Mouse (Mus musculus): ENCODE measurements around the gene Idua. TPM values are rescaled to one million over a fixed set of nuclear protein-coding genes. Genes with fewer than 3 reads are reported as not detected.

The Idua gene
- polyA plus RNA-seq, 1 experiment from 2014 or later: 11.8 TPM

DNA sequence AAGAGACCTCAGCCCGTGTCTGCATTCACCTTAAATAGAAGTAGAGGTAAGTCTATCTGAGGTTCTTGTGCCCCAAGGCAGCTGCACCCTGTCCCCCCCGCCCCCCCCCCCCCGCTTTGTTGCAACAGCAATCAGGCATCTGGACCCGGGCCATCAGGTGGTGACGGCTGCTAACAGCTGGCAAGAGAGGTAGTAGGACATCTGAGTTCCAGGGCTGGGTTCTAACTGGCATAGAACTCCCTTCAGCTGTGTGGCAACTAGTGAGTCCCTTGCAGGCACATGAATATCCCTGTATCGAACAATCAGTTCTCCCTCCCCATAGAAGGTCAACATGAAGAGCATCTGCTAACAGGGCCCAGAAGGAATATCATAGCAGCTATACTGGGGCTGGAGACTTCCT lies 51.8 kb downstream of the Idua start:
- Histone ChIP-seq H3K27ac (replicated peaks) (no peak overlapping the region), H3K4me1 (replicated peaks) (no peaks in the 10 kb centered on the region), H3K9ac (no peak overlapping the region), H3K9me3 (no peaks in the 10 kb centered on the region), H3K36me3 (no peaks in the 10 kb centered on the region), H3K27me3 (no peaks in the 10 kb centered on the region), H3K4me3 (no peak overlapping the region), H3K4me2 (no peak overlapping the region)
- ATAC-seq (ENCODE audit: low FRiP score, low read depth): no peak
- WGBS: 87% methylated on average over 6 of the region's 6 CpGs

DNA sequence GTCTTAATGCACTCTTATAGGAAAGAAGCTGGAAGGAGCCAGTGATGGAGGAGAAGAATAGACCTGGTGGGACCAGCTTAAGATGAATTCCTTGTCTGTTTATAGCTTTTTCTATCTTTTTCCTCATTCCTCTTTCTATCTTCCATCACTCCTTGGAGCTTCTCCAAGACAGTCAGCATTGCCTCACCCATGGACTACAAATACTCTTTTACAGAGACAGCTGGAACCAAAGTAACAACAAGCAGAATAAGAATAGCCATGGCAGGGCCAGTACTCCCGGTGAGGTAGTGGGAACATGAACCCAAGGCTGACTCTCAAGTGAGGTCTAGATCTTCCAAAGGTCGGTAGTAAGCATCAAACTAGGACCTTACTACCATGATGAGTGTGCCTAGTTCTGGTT lies 53.0 kb downstream of the Idua start:
- WGBS: 86% methylated on average over 2 of the region's 2 CpGs

DNA sequence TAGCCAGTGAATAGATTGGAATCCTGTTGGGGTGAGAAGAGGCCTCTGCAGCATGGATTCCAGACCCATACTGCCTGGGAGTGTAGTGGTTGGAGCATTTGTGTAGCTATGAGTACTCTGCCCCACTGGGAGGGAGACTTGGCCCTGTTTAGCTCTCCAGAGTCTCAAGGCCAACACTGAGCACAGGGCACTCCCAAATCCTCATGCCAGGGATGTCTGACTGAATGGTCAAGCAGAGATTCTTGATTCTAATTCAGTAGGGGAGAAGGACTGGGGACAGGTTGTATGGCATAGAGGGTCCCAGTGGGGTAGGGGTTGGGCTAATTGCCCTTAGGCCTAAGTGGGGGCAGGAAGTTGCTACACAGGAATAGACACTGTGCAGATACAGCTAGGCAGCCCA lies 53.6 kb downstream of the Idua start:
- Histone ChIP-seq H3K4me2 (no peak overlapping the region), H3K4me3 (no peak overlapping the region), H3K9ac (no peak overlapping the region), H3K27me3 (no peaks in the 10 kb centered on the region), H3K27ac (replicated peaks) (peak overlapping the region; percentile 62; the same call in 1 of the 2 replicates), H3K4me1 (replicated peaks) (peaks cover 9% of the 10 kb centered on the region; the same call in 1 of the 2 replicates), H3K9me3 (no peaks in the 10 kb centered on the region), H3K36me3 (no peaks in the 10 kb centered on the region)
- peak; percentile 4; the same call in 1 of the 2 replicates for ATAC-seq (ENCODE audit: low FRiP score, low read depth)

More for the DNA sequence above, 53.0 kb downstream of the Idua start:
- H3K27ac ChIP-seq (replicated peaks): no peak overlapping the region
- H3K27me3 ChIP-seq: no peaks in the 10 kb centered on the region
- no peak overlapping the region for H3K9ac ChIP-seq
- H3K4me2 ChIP-seq: no peak overlapping the region
- no peaks in the 10 kb centered on the region for H3K36me3 ChIP-seq
- ATAC-seq (ENCODE audit: low FRiP score, low read depth): no peak
- no peaks in the 10 kb centered on the region for H3K9me3 ChIP-seq
- H3K4me3 ChIP-seq: no peak overlapping the region
- H3K4me1 ChIP-seq (replicated peaks): peaks cover 7% of the 10 kb centered on the region; the same call in 1 of the 2 replicates

DNA sequence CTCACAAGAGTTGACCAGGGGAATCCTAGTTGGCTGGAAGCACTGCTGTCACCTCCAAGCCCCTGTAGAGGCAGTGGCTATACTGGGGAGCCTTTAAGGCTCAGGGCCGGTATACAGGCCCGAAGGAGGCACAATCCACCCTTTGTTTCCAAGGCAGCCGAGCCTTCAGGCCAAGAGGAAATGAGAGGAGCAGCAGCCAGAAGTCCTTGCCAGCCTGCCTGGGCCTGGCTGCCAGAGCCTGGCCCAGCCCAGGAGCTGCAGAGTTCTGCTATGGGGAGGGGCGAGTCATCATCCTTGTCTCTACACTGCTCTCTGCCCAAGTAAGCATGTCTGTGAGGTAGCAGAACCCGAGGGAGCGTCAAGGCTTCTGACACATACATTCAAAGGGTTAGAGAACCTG lies 54.0 kb downstream of the Idua start:
- peak overlapping the region; percentile 62; the same call in 1 of the 2 replicates for H3K27ac ChIP-seq (replicated peaks)
- no peak overlapping the region for H3K9ac ChIP-seq
- 63% methylated on average over 6 of the region's 6 CpGs for WGBS

DNA sequence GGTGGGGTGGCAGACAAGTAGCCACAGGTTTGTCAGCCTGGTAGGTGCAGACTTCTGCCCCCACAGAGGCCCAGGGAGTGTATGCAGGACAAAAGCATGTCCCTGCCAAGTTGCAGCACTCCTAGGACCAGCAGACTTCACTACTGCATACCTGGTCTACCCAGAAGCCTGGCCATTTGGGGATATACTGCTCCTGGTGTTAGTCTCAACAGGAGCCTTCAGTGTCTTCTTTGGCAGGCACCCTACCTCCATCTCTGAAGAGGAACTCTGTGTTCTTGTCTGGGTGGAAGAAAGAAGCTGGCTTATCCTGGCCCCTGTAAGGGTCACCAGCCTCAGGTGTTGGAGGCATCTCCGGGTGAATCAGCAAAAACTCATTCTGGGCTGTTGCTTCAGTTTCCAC lies 55.8 kb downstream of the Idua start:
- no peaks in the 10 kb centered on the region for H3K36me3 ChIP-seq
- no peak overlapping the region for H3K4me2 ChIP-seq
- no peak for ATAC-seq (ENCODE audit: low FRiP score, low read depth)
- H3K9ac ChIP-seq: no peak overlapping the region
- H3K9me3 ChIP-seq: no peaks in the 10 kb centered on the region
- H3K4me3 ChIP-seq: no peak overlapping the region
- H3K4me1 ChIP-seq (replicated peaks): peaks cover 9% of the 10 kb centered on the region; the same call in 1 of the 2 replicates
- H3K27me3 ChIP-seq: no peaks in the 10 kb centered on the region
- no peak overlapping the region for H3K27ac ChIP-seq (replicated peaks)
- 92% methylated on average over 1 of the region's 1 CpGs for WGBS

More for the DNA sequence above, 54.0 kb downstream of the Idua start:
- no peak overlapping the region for H3K4me3 ChIP-seq
- no peaks in the 10 kb centered on the region for H3K27me3 ChIP-seq
- H3K4me1 ChIP-seq (replicated peaks): peaks cover 9% of the 10 kb centered on the region; the same call in 1 of the 2 replicates
- ATAC-seq (ENCODE audit: low FRiP score, low read depth): peak; percentile 87
- no peaks in the 10 kb centered on the region for H3K36me3 ChIP-seq
- no peak overlapping the region for H3K4me2 ChIP-seq
- H3K9me3 ChIP-seq: no peaks in the 10 kb centered on the region

DNA sequence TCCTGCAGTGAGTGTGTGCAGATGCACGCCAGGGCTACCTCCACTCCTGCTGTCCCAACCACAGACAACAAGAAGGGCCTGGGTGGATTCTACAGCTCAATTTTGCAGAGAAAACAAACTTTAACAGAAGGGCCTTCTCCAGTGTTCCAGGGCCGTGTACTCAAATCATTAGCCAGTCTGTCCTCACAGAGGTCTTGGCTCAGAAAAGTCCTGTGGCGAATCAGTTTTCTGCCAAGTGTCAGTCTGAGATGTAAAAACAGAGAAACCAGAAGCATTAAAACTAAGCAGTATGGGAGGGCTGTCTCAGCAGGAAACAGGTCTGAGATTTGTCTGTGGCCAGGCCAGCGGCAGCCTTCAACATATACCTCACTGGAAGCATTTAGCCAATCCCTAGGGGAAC lies 57.9 kb downstream of the Idua start:
- 32% methylated on average over 4 of the region's 4 CpGs for WGBS
- Histone ChIP-seq H3K4me2 (no peak overlapping the region), H3K4me1 (replicated peaks) (peaks cover 9% of the 10 kb centered on the region; the same call in 1 of the 2 replicates), H3K4me3 (no peak overlapping the region), H3K27me3 (no peaks in the 10 kb centered on the region), H3K36me3 (no peaks in the 10 kb centered on the region), H3K9ac (no peak overlapping the region), H3K27ac (replicated peaks) (peak overlapping the region; percentile 30; the same call in 1 of the 2 replicates), H3K9me3 (no peaks in the 10 kb centered on the region)
- no peak for ATAC-seq (ENCODE audit: low FRiP score, low read depth)

DNA sequence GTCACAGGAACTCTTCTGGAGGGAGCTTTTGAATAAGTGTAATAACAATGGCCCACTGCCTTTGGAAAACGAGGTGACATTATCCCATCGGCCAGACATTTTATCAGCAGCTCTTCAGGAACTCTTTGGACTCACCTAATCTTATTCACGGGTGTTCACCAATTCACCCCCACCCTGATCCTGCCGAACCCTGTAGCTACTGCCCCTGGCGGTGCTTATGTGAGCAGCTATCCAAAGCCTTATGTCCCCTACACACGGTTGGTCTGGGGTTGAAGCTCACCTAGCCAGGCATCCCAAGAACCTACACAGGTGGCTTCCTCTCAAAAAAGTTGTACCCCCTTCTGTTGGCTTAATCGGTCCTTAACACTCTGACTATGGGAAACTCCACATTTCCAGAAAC lies 59.6 kb downstream of the Idua start:
- no peak for ATAC-seq (ENCODE audit: low FRiP score, low read depth)
- WGBS: 76% methylated on average over 7 of the region's 7 CpGs
- no peak overlapping the region for H3K27ac ChIP-seq (replicated peaks)

DNA sequence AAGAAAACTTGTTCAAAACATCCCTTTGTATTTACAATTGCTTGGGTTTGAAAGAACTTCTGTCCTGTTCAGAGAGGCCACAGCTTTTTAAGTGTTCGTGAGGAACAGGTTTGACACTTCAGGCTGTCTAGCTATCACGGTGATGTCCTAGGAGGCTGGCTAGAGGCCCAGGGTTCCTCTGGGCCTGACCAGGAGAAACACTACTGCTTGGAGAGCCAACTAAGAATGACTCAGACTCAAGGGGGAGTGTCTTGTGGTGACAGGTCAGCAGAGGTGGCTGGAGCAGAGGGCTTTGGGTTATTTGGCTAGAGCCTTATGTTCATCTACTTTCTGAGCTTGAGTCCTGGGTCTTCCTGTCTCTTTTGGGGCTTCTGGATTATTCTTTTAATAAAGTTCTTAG lies 63.9 kb downstream of the Idua start:
- no peaks in the 10 kb centered on the region for H3K9me3 ChIP-seq
- no peak overlapping the region for H3K27ac ChIP-seq (replicated peaks)
- no peaks in the 10 kb centered on the region for H3K36me3 ChIP-seq
- H3K27me3 ChIP-seq: no peaks in the 10 kb centered on the region
- 65% methylated on average over 2 of the region's 2 CpGs for WGBS
- no peaks in the 10 kb centered on the region for H3K4me1 ChIP-seq (replicated peaks)
- H3K4me3 ChIP-seq: no peak overlapping the region
- ATAC-seq (ENCODE audit: low FRiP score, low read depth): no peak
- H3K4me2 ChIP-seq: no peak overlapping the region
- H3K9ac ChIP-seq: no peak overlapping the region

More for the DNA sequence above, 59.6 kb downstream of the Idua start:
- Histone ChIP-seq H3K4me3 (no peak overlapping the region), H3K36me3 (no peaks in the 10 kb centered on the region), H3K9me3 (no peaks in the 10 kb centered on the region), H3K27me3 (no peaks in the 10 kb centered on the region), H3K9ac (no peak overlapping the region), H3K4me1 (replicated peaks) (peaks cover 9% of the 10 kb centered on the region; the same call in 1 of the 2 replicates), H3K4me2 (no peak overlapping the region)

DNA sequence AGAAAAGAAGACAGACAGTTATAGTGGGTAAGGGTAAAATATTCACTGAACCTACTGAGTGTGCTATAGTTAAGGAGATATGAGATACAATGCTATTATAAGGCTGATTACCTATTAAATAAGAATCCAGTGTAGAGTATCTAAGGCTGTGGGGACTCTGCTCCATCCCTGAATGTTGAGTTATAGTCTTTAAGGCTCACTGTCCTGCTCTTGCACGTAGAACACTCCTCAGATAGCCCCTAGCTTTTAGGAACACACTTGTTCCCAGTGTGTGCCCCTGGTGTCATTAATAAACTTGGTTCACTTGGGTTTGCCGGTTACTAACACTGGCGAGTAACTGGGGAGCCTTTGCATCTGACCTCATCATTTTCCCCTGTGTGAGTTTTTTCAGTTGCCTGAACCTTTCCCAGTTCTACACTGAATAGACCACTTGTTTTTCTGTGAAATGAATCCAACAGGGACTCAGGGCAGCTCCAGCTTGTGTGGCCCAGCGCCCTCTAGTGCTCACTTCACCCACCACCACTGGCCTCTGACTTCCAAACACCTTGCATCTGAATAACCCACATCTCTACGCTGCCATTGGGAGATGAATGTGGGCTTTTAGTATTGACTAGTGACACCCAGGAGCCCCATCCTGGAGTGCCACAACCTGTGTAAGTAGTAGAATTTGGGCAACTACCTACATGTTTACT lies 66.6 kb downstream of the Idua start:
- Histone ChIP-seq H3K27me3 (no peaks in the 10 kb centered on the region), H3K36me3 (no peaks in the 10 kb centered on the region), H3K9ac (no peak overlapping the region), H3K4me1 (replicated peaks) (no peaks in the 10 kb centered on the region), H3K4me3 (no peak overlapping the region), H3K27ac (replicated peaks) (no peak overlapping the region), H3K4me2 (no peak overlapping the region), H3K9me3 (no peaks in the 10 kb centered on the region)
- WGBS: 19% methylated on average over 5 of the region's 5 CpGs
- ATAC-seq (ENCODE audit: low FRiP score, low read depth): peak; percentile 79; the same call in 1 of the 2 replicates

DNA sequence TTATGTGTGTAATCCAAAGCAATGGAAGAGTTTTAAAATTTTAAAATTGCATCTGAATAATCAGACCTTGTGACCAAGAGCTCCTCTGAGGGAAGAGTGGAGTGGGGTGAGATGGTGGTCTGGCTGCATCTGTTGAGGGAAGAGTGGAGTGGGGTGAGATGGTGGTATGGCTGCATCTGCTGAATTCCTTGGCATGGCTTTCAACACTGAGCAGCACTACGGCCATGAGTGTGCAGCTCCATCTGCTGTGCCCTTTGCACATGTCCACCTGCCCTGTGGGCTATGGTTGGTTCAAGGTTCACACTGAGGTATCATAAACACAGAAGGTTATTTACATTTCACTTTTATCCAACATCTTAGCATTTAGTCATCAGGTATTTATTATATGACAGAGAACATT lies 67.3 kb downstream of the Idua start:
- H3K36me3 ChIP-seq: no peaks in the 10 kb centered on the region
- H3K27ac ChIP-seq (replicated peaks): no peak overlapping the region
- H3K4me2 ChIP-seq: no peak overlapping the region
- no peak for ATAC-seq (ENCODE audit: low FRiP score, low read depth)
- H3K9me3 ChIP-seq: no peaks in the 10 kb centered on the region
- H3K27me3 ChIP-seq: no peaks in the 10 kb centered on the region
- H3K4me1 ChIP-seq (replicated peaks): no peaks in the 10 kb centered on the region
- H3K9ac ChIP-seq: no peak overlapping the region
- 87% methylated on average over 1 of the region's 1 CpGs for WGBS
- H3K4me3 ChIP-seq: no peak overlapping the region
